In the genomic region with DNA sequence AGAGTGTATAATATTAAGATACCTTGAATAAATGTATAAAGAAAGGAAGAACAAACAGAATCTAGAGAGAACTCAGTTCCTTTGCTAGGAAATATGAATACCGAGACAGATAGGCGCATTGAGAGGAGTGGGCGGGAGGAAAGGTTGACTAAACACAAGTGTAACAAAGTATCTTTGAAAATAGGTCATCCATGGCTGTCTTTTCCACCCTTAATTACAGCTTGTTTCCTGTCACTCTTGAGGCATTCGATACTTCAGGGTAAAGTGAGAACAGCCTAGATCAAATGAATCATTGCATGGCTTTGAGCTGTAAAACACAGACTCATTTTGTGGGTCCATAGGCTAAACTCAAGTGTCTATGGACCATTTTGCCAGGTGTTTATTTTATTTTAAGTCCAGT, we compare ENCODE assay signal across 20 mouse cellular contexts.
"Had no signal": no experiment of that assay in that cellular context is flagged by ENCODE, and none has a peak within 500 bp of the region (broad histone marks: within the 10 kb centered on the region; RNA-seq: fewer than 3 reads in every experiment).

No protein-coding gene starts in this region.

- H3K9ac ChIP-seq: limb, embryonic 13.5 days; liver, embryonic 12.5 days; liver, embryonic 15.5 days; lung, embryonic 15.5 days; neural tube, embryonic 12.5 days; neural tube, embryonic 15.5 days had no signal

- H3K36me3 ChIP-seq: limb, embryonic 10.5 days; limb, embryonic 13.5 days; liver, embryonic 12.5 days; liver, embryonic 15.5 days; lung, embryonic 15.5 days; neural tube, embryonic 12.5 days; neural tube, embryonic 15.5 days had no signal

- H3K4me2 ChIP-seq: limb, embryonic 13.5 days; liver, embryonic 12.5 days; liver, embryonic 15.5 days; lung, embryonic 15.5 days; midbrain, embryonic 11.5 days; neural tube, embryonic 12.5 days; neural tube, embryonic 15.5 days had no signal

- H3K27ac ChIP-seq: limb, embryonic 10.5 days; limb, embryonic 13.5 days; liver, embryonic 12.5 days; liver, embryonic 15.5 days; lung, embryonic 15.5 days; neural tube, embryonic 12.5 days; neural tube, embryonic 15.5 days had no signal

- H3K4me1 ChIP-seq: limb, embryonic 10.5 days; limb, embryonic 13.5 days; liver, embryonic 12.5 days; liver, embryonic 15.5 days; lung, embryonic 15.5 days; neural tube, embryonic 12.5 days; neural tube, embryonic 15.5 days had no signal

- H3K27me3 ChIP-seq: limb, embryonic 13.5 days; liver, embryonic 12.5 days; liver, embryonic 15.5 days; lung, embryonic 15.5 days; neural tube, embryonic 12.5 days; neural tube, embryonic 15.5 days had no signal

- H3K9me3 ChIP-seq: limb, embryonic 10.5 days; limb, embryonic 13.5 days; liver, embryonic 12.5 days; liver, embryonic 15.5 days; lung, embryonic 15.5 days; neural tube, embryonic 12.5 days; neural tube, embryonic 15.5 days had no signal

- DNase-seq: kidney, adult 8-10 months; kidney, postnatal 36 days; liver; lung, adult 18-20 months; lung, postnatal 10 days; lung, postnatal 4 days; midbrain, embryonic 14.5 days; retina, postnatal 1 day; right cerebral cortex, postnatal 25 days; spleen, adult 18-20 months; thymus, adult 18-20 months had no signal

- ATAC-seq: intestine, postnatal 0 days; liver, embryonic 12.5 days had no signal

- H3K4me3 ChIP-seq: limb, embryonic 10.5 days; limb, embryonic 13.5 days; liver, embryonic 12.5 days; liver, embryonic 15.5 days; lung, embryonic 15.5 days; neural tube, embryonic 12.5 days; neural tube, embryonic 15.5 days had no signal
